Mouse (Mus musculus) ES-E14 (cell line): ENCODE measurements around the gene Sparc. TPM values are rescaled to one million over a fixed set of nuclear protein-coding genes. Genes with fewer than 3 reads are reported as not detected.

Experiments used
- DNase-seq: peaks from one replicate; pipeline ENCODE4 v3.0.0-alpha.2; 2013; ENCODE audit warnings: low read depth, low spot score
- H3K27ac ChIP-seq: 2 replicates; pipeline ENCODE4 v1.5.1; 2012; ENCODE audit warnings: low read depth, mild to moderate bottlenecking, low read length, moderate library complexity, mixed read lengths; ENCODE audit not compliant: poor library complexity, insufficient read depth, severe bottlenecking
- H3K36me3 ChIP-seq: 2 replicates; pipeline ENCODE4 v1.6.1; 2012; ENCODE audit warnings: mild to moderate bottlenecking, low read length, moderate library complexity, mixed read lengths; ENCODE audit not compliant: control insufficient read depth, poor library complexity, insufficient read depth, severe bottlenecking
- H3K4me1 ChIP-seq, 2 experiments: fragments of 150-350 bp in 1 of 2; sonication (generic) in 1 of 2; 2 replicates each; pipeline ENCODE4 v1.6.1; 2012; ENCODE audit warnings: low read length in 2 of 2, mild to moderate bottlenecking in 1 of 2, mixed read lengths in 1 of 2; ENCODE audit not compliant: control insufficient read depth in 2 of 2, insufficient read depth in 2 of 2, poor library complexity in 1 of 2
- H3K4me3 ChIP-seq, 2 experiments: fragments of 150-350 bp in 1 of 2; sonication (generic) in 1 of 2; 2 replicates each; pipeline ENCODE4 v1.5.1; 2012; ENCODE audit warnings: low read length in 2 of 2, low read depth in 1 of 2, mild to moderate bottlenecking in 1 of 2, mixed read lengths in 1 of 2; ENCODE audit not compliant: insufficient read depth in 1 of 2, poor library complexity in 1 of 2, severe bottlenecking in 1 of 2
- H3K9ac ChIP-seq: 2 replicates; pipeline ENCODE4 v1.6.1; 2012; ENCODE audit warnings: low read depth, mild to moderate bottlenecking, low read length, mixed read lengths; ENCODE audit not compliant: poor library complexity, insufficient read depth, severe bottlenecking
- H3K9me3 ChIP-seq: fragments of 150-350 bp; sonication (generic); 2 replicates; pipeline ENCODE4 v1.6.1; 2012; ENCODE audit warnings: low read depth, mild to moderate bottlenecking, low read length; ENCODE audit not compliant: control insufficient read depth, insufficient read depth
- CHD2 ChIP-seq: IDR thresholded peaks from 2 replicates; pipeline ENCODE4 v1.6.1; 2014; ENCODE audit warnings: mild to moderate bottlenecking, low read depth, low read length, inconsistent platforms
- HCFC1 ChIP-seq: IDR thresholded peaks from 2 replicates; pipeline ENCODE4 v1.6.1; 2012; ENCODE audit warnings: low read length, inconsistent platforms, borderline replicate concordance; ENCODE audit not compliant: insufficient read depth
- MAFK ChIP-seq: IDR thresholded peaks from 2 replicates; pipeline ENCODE4 v1.6.1; 2014; ENCODE audit warnings: mild to moderate bottlenecking, low read depth, low read length, inconsistent platforms; ENCODE audit not compliant: insufficient read depth
- ZC3H11A ChIP-seq: IDR thresholded peaks from 2 replicates; pipeline ENCODE4 v1.6.1; 2012; ENCODE audit warnings: low read depth, mild to moderate bottlenecking, inconsistent platforms, low read length, borderline replicate concordance
- ZNF384 ChIP-seq: IDR thresholded peaks from 2 replicates; pipeline ENCODE4 v1.6.1; 2012; ENCODE audit warnings: low read depth, low read length, inconsistent platforms
- in situ Hi-C, 2 experiments: fragments of 600-800 bp; cut with MboI; formaldehyde crosslinking; loops; one replicate each; pipeline ENCODE4 v1.15.1; 2025; ENCODE audit warnings: low sequenced_read_pairs in 2 of 2, inconsistent platforms in 1 of 2; ENCODE audit not compliant: unreplicated experiment in 2 of 2
- total RNA-seq: library from RNA; depleted of rRNA; stranded (reverse); fragments of 300-350 nt; gene quantifications from 2 replicates; pipeline ENCODE4 v1.2.3, GENCODE M21; 2012; rRNA removed

Gene Sparc
- 411 and 485 TPM in 2 replicates for total RNA-seq

DNA sequence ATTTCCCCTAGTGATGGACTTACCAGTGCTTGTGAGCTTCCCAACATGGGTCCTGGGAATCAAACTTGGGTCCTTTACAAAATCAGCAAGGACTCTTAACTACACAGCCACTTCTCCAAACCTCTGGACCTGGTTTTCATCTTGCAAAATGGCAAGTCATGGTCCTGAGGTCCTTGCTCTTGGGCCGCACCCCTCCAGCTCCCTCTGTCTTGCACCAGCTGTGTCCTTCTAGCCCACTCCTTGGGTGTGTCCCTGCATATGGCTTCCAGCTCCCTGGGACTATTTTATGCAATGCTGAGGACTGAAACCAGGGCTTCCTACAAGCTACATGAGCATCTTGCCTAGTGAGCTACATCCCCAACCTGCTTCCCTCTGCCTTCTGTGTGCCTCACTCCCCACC lies at the start of gene Sparc:
Gene Sparc, minus strand, starts transcription at position 206 of the 400 bp plus-strand sequence.
- Histone ChIP-seq H3K4me3 (no peak within 1 kb of the TSS), H3K9ac (no peak within 1 kb of the TSS), H3K4me1 (peaks cover 17 to 21% of the 10 kb centered on the region in 2 experiments; a peak in 3 of 4 replicates), H3K27ac (no peak within 1 kb of the TSS), H3K36me3 (no peaks in the 10 kb centered on the region), H3K9me3 (no peaks in the 10 kb centered on the region)
- no peak for DNase-seq
- TF ChIP-seq CHD2 (no peak), HCFC1 (no peak), MAFK (no peak), ZNF384 (no peak), ZC3H11A (no peak)
- in situ Hi-C loops, result no loop called here

DNA sequence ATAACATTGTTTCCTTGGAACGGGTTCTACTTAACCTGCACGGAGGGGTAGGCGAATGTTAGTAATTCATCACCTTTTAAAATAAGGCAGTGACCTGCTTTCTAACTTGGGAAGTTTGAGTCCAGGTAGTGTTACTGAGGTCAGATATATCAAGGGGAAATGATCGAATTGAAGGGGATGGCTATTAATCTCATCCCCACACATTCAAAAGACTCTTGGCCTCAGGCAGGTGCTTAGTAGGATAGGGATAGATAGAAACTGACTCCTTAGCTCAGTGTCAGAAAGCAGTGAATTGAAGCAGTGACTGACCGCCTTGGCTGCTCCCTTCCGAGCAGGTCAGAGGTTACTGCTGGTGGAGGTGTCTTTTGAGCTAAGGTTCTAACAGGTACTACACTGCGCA lies 48.5 kb upstream of the Sparc start:
- Histone ChIP-seq H3K4me1 (peaks cover 4 to 5% of the 10 kb centered on the region in 2 experiments; a peak in 3 of 4 replicates), H3K4me3 (peak overlapping the region; percentile 93 to 96), H3K27ac (no peak overlapping the region), H3K9ac (peak overlapping the region; percentile 75; the same call in 1 of the 2 replicates), H3K9me3 (no peaks in the 10 kb centered on the region), H3K36me3 (peaks cover 20% of the 10 kb centered on the region)
- in situ Hi-C loops, result no loop called here
- no peak for DNase-seq
- TF ChIP-seq CHD2 (no peak), ZNF384 (no peak), ZC3H11A (no peak), HCFC1 (no peak), MAFK (no peak)

DNA sequence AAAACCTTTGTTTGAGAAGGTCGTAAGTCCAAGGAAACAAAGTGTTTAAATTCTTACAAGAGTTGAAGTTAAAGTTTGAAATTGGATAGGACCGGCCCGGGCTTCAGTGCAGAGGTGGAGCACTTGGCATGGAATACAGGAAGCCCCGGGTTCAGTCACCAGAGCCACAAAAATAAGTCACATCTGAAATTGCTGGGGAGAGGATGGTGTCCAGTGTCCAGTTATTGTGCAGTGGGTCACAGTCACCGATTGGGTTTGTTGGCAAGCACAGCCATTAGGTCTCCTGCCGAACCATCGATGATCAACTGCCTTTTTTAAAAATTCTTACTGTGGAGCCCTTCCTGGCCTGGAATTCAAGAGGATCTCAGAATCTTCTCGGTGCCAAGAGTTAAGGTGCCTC lies 47.8 kb upstream of the Sparc start:
- Histone ChIP-seq H3K9me3 (no peaks in the 10 kb centered on the region), H3K4me3 (peak overlapping the region; percentile 93 to 96), H3K4me1 (peaks cover 4% of the 10 kb centered on the region in 2 experiments; a peak in 3 of 4 replicates), H3K9ac (peak overlapping the region; percentile 75), H3K36me3 (peaks cover 19% of the 10 kb centered on the region), H3K27ac (no peak overlapping the region)
- no peak for DNase-seq
- in situ Hi-C loops, result no loop called here
- TF ChIP-seq ZNF384 (no peak), HCFC1 (no peak), ZC3H11A (no peak), CHD2 (no peak), MAFK (no peak)

DNA sequence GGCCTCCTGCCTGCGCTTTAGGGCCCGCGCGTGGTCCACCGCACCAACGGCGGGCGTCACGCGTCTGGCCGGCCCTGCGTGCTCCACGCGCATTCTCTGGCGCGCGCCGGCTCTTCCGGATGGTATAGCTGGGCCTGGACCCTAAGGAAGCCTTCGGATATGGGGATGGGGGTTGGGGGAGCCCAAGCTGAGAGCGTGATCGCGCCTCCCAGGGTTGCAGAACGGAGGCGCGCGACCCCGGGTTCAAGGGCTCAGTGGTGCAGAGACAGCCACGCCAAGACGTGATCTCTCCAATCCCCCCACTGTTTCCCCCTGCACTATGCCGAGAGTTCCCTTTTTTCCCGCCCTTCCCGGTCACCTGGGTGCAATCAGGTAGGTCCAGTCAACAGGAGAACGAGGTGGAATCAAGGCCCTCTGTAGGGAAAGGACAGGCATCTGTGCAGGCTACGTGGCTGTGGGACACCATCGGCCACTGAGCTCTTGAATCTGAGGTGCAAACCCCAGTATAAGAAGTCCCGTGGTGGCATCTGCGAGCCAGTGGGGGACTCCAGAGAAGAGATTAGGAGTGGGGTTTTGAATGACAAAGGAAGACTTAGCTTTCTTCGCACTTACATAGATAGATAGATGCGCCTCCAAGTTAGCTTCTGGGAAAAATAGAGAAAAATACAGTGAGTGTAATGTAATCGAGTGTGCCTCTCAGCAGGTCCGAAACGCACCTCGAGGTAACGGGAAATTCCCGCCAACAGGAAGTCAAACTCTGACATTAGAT lies 47.1 kb upstream of the Sparc start:
- in situ Hi-C loops, result no loop called here

More for the DNA sequence above, 47.1 kb upstream of the Sparc start:
- TF ChIP-seq MAFK (no peak), CHD2 (0 out of 2 replicates have a peak, but pooled peaks have one; percentile 15)
- no peak for DNase-seq
- Histone ChIP-seq H3K4me1 (peaks cover 3 to 4% of the 10 kb centered on the region in 2 experiments; a peak in 2 of 4 replicates), H3K36me3 (peaks cover 17% of the 10 kb centered on the region), H3K4me3 (peak overlapping the region; percentile 93 to 96), H3K9me3 (no peaks in the 10 kb centered on the region), H3K27ac (peak overlapping the region; percentile 86), H3K9ac (peak overlapping the region; percentile 95)
